Mouse (Mus musculus): ENCODE measurements at regions not wholly inside any gene's neighbourhood (a gene's known extent, or its start where the extent isn't known, plus 50 kb on each side); places are given as distances from the start of the nearest gene placed in this dataset.

DNA sequence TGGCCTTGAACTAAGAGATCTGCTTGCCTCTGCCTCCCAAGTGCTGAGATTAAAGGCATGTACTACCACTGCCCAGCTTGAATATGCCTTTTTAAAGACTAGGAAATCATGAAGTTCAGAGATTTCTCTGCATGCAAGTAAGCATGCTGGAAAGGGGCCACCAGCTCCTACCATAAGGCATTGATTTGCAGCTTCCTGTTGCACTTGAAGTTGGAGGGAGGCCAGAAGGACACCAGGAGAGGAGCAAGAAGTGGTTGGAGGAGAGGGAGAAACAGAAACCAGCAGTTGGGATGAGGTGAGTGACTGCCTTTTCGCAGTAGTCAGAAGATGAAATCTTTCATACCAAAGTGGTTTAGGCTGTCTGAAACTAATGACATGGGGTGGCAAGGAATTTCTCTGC, 1769.6 kb downstream of the Efnb2 start:
- TF ChIP-seq CTCF (IDR thresholded peaks at IDR 0.05; ENCODE audit: low read depth) (no peak), EP300 (IDR thresholded peaks at IDR 0.05; ENCODE audit: low read depth) (no peak)

All from heart, postnatal 0 days (tissue).